Mouse (Mus musculus) embryonic facial prominence, embryonic 12.5 days (tissue): Measurements from ENCODE around the gene Clpsl2. TPM values are rescaled to one million over a fixed set of nuclear protein-coding genes. Genes with fewer than 3 reads are reported as not detected.

Source experiments
- ATAC-seq: fragments of 200-750 bp; cut with Nextera tagmentation; 2 replicates; pipeline ENCODE4 v1.8.0; 2017; ENCODE audit not compliant: insufficient number of reproducible peaks, insufficient read depth, low FRiP score, low TSS enrichment
- H3K27ac ChIP-seq: fragments of 300-500 bp; sonication (generic); 2 replicates; pipeline ENCODE4 v1.5.1; 2016; ENCODE audit warnings: mild to moderate bottlenecking
- H3K27me3 ChIP-seq: fragments of 300-500 bp; sonication (generic); 2 replicates; pipeline ENCODE4 v1.6.1; 2016; ENCODE audit warnings: mild to moderate bottlenecking, moderate library complexity
- H3K36me3 ChIP-seq: fragments of 300-500 bp; sonication (generic); 2 replicates; pipeline ENCODE4 v1.6.1; 2016; ENCODE audit warnings: mild to moderate bottlenecking
- H3K4me1 ChIP-seq: fragments of 300-500 bp; sonication (generic); 2 replicates; pipeline ENCODE4 v1.6.1; 2016
- H3K4me2 ChIP-seq: fragments of 300-500 bp; sonication (generic); replicated peaks from 2 replicates; pipeline ENCODE4 v1.6.1; 2016; ENCODE audit warnings: mild to moderate bottlenecking, moderate library complexity
- H3K4me3 ChIP-seq: fragments of 300-500 bp; sonication (generic); 2 replicates; pipeline ENCODE4 v1.5.1; 2016; ENCODE audit warnings: mild to moderate bottlenecking
- H3K9ac ChIP-seq: fragments of 300-500 bp; sonication (generic); 2 replicates; pipeline ENCODE4 v1.6.1; 2016; ENCODE audit warnings: mild to moderate bottlenecking, moderate library complexity
- H3K9me3 ChIP-seq: fragments of 300-500 bp; sonication (generic); 2 replicates; pipeline ENCODE4 v1.6.1; 2016; ENCODE audit warnings: mild to moderate bottlenecking, moderate library complexity
- WGBS: fragments of 180-500 bp; shearing (Covaris S2); methylation state at CpG from one replicate; pipeline ENCODE4 v1.1.7; 2016; 5-methylcytosine and 5-hydroxymethylcytosine counted together
- polyA plus RNA-seq: library from polyadenylated mRNA; unstranded; fragments of >200 nt; fragmentation: Nextera tagmentation; extraction: Ambion mirVana; gene quantifications from 2 replicates; pipeline ENCODE4 v1.2.1, GENCODE M21; 2016

The Clpsl2 gene
- polyA plus RNA-seq, 1 experiment from 2014 or later = not detected

GRCm38 (mm10) chr17:28513844-28514243 is 35.4 kb upstream of the Clpsl2 start:
- Histone ChIP-seq H3K36me3 (no peaks in the 10 kb centered on the region), H3K9ac (no peak overlapping the region), H3K9me3 (no peaks in the 10 kb centered on the region), H3K27ac (no peak overlapping the region), H3K4me3 (no peak overlapping the region), H3K4me1 (peaks cover 38% of the 10 kb centered on the region), H3K27me3 (0 out of 2 replicates have a peak, but pooled peaks cover 4% of the 10 kb centered on the region), H3K4me2 (no peak overlapping the region)
- no peak for ATAC-seq
- WGBS = 65% methylated on average over 7 of the region's 7 CpGs

DNA sequence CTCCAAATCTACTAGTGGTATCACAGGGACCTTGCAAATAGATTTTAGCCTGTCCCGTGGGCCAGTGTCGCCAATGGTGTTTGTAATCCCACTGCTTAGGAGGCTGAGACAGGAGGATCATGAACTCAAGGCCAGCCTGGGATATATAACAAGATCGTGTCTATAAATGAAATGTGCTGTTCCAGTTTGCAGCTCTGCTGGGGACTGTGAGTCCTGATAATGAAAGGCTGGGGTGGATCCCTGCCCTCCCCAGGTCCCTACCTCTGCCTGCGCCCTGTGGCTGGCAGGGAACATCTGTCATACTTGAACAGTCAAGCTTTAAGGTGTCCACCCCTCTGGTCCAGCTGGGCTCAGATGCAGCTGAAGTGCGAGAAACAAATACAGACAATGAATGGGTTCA is 34.7 kb upstream of the Clpsl2 start:
- Histone ChIP-seq H3K27ac (no peak overlapping the region), H3K4me3 (no peak overlapping the region), H3K4me2 (no peak overlapping the region), H3K9ac (no peak overlapping the region), H3K27me3 (0 out of 2 replicates have a peak, but pooled peaks cover 5% of the 10 kb centered on the region), H3K36me3 (no peaks in the 10 kb centered on the region), H3K4me1 (peaks cover 39% of the 10 kb centered on the region), H3K9me3 (no peaks in the 10 kb centered on the region)
- ATAC-seq = no peak
- WGBS = 74% methylated on average over 5 of the region's 5 CpGs

DNA sequence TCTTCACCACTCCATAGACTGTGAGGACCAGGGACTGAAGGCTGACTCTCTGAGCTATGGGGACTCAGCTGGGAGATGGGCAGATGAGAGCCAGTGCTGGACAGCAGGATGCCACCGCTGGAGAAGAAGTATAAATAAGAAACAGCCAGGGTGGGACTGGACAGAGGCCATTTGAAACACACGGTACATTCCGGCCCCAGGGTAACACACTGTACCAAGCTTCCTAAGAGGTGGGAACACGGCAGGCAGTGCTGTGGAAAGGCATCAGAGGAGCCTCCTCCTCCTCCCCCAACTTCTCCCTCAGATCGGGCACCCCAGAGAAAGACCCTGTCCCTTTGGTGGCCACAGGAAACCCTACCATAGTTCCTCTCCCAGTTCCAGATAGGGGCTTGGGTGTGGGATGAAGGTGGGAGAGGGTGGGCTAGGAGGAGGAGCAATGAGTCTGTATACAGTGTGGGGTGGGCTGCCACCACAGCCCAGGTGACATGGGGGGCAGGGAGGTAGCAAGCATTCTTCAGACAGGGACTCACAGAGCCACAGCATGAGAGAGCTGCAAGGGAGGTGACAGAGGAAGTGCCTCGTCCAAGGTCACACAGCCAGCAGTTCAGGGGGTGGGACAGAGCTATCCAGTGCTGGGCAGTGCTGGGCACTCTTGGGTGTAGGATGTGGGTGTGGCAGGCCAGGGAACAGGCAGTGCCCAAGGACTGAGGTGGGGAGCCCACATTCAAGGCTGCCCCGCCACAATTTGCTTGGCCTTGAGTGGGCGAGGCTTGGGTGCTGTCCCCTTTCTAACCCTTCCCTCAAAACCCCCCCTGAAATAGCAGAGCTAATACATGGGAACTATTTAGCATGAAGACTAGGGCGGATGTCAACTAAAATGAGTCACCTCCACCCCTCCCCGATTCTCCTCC is 33.5 kb upstream of the Clpsl2 start:
- H3K4me1 ChIP-seq = peaks cover 33% of the 10 kb centered on the region
- no peak overlapping the region for H3K4me3 ChIP-seq
- H3K9ac ChIP-seq = no peak overlapping the region
- H3K36me3 ChIP-seq = no peaks in the 10 kb centered on the region
- no peaks in the 10 kb centered on the region for H3K9me3 ChIP-seq
- H3K27ac ChIP-seq = no peak overlapping the region
- H3K27me3 ChIP-seq = 0 out of 2 replicates have a peak, but pooled peaks cover 7% of the 10 kb centered on the region
- H3K4me2 ChIP-seq = no peak overlapping the region
- ATAC-seq = no peak
- WGBS = 56% methylated on average over 10 of the region's 10 CpGs

GRCm38 (mm10) chr17:28516881-28517280 is 32.3 kb upstream of the Clpsl2 start:
- peak overlapping the region; percentile 80; the same call in 1 of the 2 replicates for H3K27ac ChIP-seq
- H3K9me3 ChIP-seq = no peaks in the 10 kb centered on the region
- H3K4me1 ChIP-seq = peaks cover 25% of the 10 kb centered on the region
- peak overlapping the region; percentile 85 for H3K4me2 ChIP-seq
- no peaks in the 10 kb centered on the region for H3K36me3 ChIP-seq
- WGBS = 84% methylated on average over 4 of the region's 4 CpGs
- 0 out of 2 replicates have a peak overlapping the region, but pooled peaks have one; percentile 47 for H3K9ac ChIP-seq
- H3K4me3 ChIP-seq = 0 out of 2 replicates have a peak overlapping the region, but pooled peaks have one; percentile 39
- ATAC-seq = no peak
- peaks cover 12% of the 10 kb centered on the region; the same call in 1 of the 2 replicates for H3K27me3 ChIP-seq

GRCm38 (mm10) chr17:28517441-28517955 is 31.7 kb upstream of the Clpsl2 start, which contains the start of gene Fkbp5:
TSS of gene Fkbp5 (minus strand) at chr17:28517527.
- H3K9ac ChIP-seq = peak within 1 kb of the TSS; percentile 47
- H3K36me3 ChIP-seq = no peaks in the 10 kb centered on the region
- ATAC-seq = no peak
- peak within 1 kb of the TSS; percentile 39 for H3K4me3 ChIP-seq
- peaks cover 29% of the 10 kb centered on the region for H3K4me1 ChIP-seq
- no peaks in the 10 kb centered on the region for H3K9me3 ChIP-seq
- H3K4me2 ChIP-seq = peak within 1 kb of the TSS; percentile 85
- 1% methylated on average over 16 of the region's 16 CpGs for WGBS
- peak within 1 kb of the TSS; percentile 80 for H3K27ac ChIP-seq
- peaks cover 12% of the 10 kb centered on the region; the same call in 1 of the 2 replicates for H3K27me3 ChIP-seq

GRCm38 (mm10) chr17:28517956-28518614 is 31.1 kb upstream of the Clpsl2 start:
- Histone ChIP-seq H3K4me1 (peaks cover 25% of the 10 kb centered on the region), H3K4me3 (peak overlapping the region; percentile 39), H3K27ac (peak overlapping the region; percentile 80), H3K9me3 (no peaks in the 10 kb centered on the region), H3K9ac (peak overlapping the region; percentile 47), H3K27me3 (peaks cover 12% of the 10 kb centered on the region; the same call in 1 of the 2 replicates), H3K36me3 (no peaks in the 10 kb centered on the region), H3K4me2 (peak overlapping the region; percentile 85)
- WGBS = under 1% methylated on average over 46 of the region's 46 CpGs
- peak; percentile 35; the same call in 1 of the 2 replicates for ATAC-seq

DNA sequence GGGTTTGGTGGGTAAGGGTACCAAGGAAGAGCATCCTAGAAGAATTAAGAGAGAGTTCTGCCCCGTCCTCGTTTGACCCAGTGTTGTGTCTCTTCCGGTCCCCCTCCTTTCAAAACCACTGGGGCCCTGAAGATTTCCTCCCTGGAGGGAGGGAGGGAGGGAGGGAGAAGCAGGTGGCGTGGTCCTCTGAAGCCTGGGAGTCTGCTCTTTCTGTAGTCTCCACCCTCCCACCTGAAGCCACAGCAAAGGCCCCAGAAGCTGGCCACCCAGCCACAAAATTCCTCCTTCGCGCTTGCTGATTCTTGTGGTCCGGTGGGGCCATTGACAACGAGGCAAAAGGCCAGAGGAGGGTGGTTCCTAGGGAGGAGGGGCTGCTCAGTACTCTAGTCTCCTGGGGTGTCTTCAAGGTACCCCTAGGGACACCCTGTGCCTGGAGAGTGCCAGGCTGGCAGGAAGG is 30.6 kb upstream of the Clpsl2 start:
- WGBS = 27% methylated on average over 8 of the region's 8 CpGs
- H3K27me3 ChIP-seq = peaks cover 12% of the 10 kb centered on the region; the same call in 1 of the 2 replicates
- no peak for ATAC-seq

DNA sequence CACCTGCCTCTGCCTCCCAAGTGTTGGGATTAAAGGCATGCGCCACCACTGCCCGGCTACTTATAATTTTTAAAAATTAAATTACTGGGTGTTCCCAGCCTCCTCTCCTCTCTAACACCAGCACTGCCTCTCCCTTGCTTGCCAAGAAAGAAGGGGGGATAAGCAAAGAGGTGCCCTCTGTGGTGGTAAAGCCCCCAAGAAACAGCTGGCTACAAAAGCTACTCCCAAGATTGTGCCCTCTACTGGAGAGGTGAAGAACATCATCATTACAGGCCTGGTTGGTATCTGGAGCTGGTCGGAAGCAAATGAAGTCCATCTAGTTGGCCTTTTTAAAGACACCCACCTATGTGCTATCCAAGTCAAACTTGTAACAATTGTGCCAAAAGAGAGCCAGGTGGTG is 29.4 kb upstream of the Clpsl2 start:
- H3K27ac ChIP-seq = no peak overlapping the region
- no peak overlapping the region for H3K9ac ChIP-seq
- peaks cover 25% of the 10 kb centered on the region for H3K4me1 ChIP-seq
- 87% methylated on average over 3 of the region's 3 CpGs for WGBS
- H3K9me3 ChIP-seq = no peaks in the 10 kb centered on the region
- no peak for ATAC-seq
- H3K27me3 ChIP-seq = peaks cover 12% of the 10 kb centered on the region; the same call in 1 of the 2 replicates
- H3K4me2 ChIP-seq = no peak overlapping the region
- H3K36me3 ChIP-seq = no peaks in the 10 kb centered on the region
- no peak overlapping the region for H3K4me3 ChIP-seq

More for the DNA sequence above, 30.6 kb upstream of the Clpsl2 start:
- H3K36me3 ChIP-seq = no peaks in the 10 kb centered on the region
- H3K4me2 ChIP-seq = peak overlapping the region; percentile 85
- H3K4me3 ChIP-seq = peak overlapping the region; percentile 39
- H3K9me3 ChIP-seq = no peaks in the 10 kb centered on the region
- H3K4me1 ChIP-seq = peaks cover 25% of the 10 kb centered on the region
- H3K9ac ChIP-seq = peak overlapping the region; percentile 47; the same call in 1 of the 2 replicates
- H3K27ac ChIP-seq = peak overlapping the region; percentile 80; the same call in 1 of the 2 replicates

- Histone ChIP-seq H3K36me3 (no peaks in the 10 kb centered on the region), H3K9me3 (no peaks in the 10 kb centered on the region), H3K4me3 (no peak overlapping the region), H3K27me3 (peaks cover 12% of the 10 kb centered on the region; the same call in 1 of the 2 replicates), H3K4me2 (no peak overlapping the region), H3K9ac (no peak overlapping the region), H3K27ac (no peak overlapping the region), H3K4me1 (peaks cover 25% of the 10 kb centered on the region)
- WGBS = 75% methylated on average over 4 of the region's 4 CpGs
- ATAC-seq = no peak
These were observed 28.6 kb upstream of the Clpsl2 start for GRCm38 (mm10) chr17:28520561-28520960.

DNA sequence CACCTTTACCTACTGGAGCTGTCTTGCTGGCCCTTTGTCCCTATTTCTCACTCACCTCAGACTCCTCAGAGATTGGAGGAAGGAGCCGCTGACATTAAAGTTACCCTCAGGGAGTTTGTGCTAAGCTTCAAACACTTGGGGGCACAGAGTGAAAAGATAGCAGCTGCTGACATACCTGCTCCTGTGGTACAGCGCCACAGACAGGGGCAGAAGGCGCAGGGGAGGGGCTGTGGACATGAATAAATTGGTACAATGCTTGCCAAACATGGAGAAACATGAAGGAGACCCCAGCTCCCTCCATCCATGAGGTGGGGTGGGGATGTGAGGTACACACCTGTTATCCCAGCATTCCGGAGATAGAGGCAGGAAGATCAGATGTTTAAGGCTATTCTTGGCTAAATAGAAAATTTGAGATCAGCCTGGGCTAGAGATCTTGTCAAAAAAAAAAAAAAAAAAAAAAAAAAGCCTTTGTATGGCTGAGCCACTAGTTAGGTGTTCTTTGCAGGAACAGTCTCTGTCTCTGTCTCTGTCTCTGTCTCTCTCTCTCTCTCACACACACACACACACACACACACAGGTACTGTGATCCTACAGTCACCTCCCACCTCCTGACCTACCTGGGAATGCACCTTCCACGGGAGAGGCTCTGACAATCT is 28.0 kb upstream of the Clpsl2 start:
- H3K4me2 ChIP-seq = no peak overlapping the region
- H3K4me1 ChIP-seq = peaks cover 25% of the 10 kb centered on the region
- H3K4me3 ChIP-seq = no peak overlapping the region
- 58% methylated on average over 5 of the region's 5 CpGs for WGBS
- no peak for ATAC-seq
- no peak overlapping the region for H3K9ac ChIP-seq
- H3K27me3 ChIP-seq = peaks cover 12% of the 10 kb centered on the region; the same call in 1 of the 2 replicates
- no peaks in the 10 kb centered on the region for H3K36me3 ChIP-seq
- H3K9me3 ChIP-seq = no peaks in the 10 kb centered on the region
- H3K27ac ChIP-seq = no peak overlapping the region

DNA sequence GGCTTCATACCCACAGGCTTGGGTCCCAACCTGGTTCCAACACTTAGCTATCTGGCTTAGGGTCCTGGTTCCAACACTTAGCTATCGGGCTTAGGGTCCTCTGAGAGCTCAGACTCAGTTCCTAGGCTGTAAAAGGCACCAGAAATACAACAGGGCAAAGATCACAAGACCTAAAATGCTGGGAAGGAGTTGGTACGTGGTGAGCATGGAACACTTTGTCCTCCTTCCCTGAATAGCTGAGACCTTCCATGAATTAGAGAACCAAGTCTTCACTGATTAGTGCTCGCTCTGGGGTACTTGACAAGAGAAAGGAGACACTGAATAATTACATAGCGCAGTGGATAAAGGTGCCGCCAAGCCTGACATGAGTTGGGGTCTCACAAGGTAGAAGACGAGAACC is 27.3 kb upstream of the Clpsl2 start:
- Histone ChIP-seq H3K4me1 (peaks cover 23% of the 10 kb centered on the region), H3K4me3 (peak overlapping the region; percentile 71; the same call in 1 of the 2 replicates), H3K36me3 (no peaks in the 10 kb centered on the region), H3K27me3 (peaks cover 12% of the 10 kb centered on the region; the same call in 1 of the 2 replicates), H3K27ac (no peak overlapping the region), H3K4me2 (peak overlapping the region; percentile 92), H3K9me3 (no peaks in the 10 kb centered on the region), H3K9ac (no peak overlapping the region)
- ATAC-seq = no peak
- 44% methylated on average over 6 of the region's 6 CpGs for WGBS
